Mouse (Mus musculus) duodenum, adult 2 months (tissue): ENCODE measurements around the gene Cyp4f14. TPM values are rescaled to one million over a fixed set of nuclear protein-coding genes. Genes with fewer than 3 reads are reported as not detected.

Experiments
- polyA plus RNA-seq: library from polyadenylated mRNA; depleted of rRNA; stranded (reverse); fragments of >200 nt; gene quantifications from 2 replicates; pipeline ENCODE4 v1.2.3, GENCODE M21; 2012; ENCODE audit warnings: low replicate concordance; rRNA removed

The Cyp4f14 gene
- 359 and 1,122 TPM in 2 replicates for polyA plus RNA-seq

DNA sequence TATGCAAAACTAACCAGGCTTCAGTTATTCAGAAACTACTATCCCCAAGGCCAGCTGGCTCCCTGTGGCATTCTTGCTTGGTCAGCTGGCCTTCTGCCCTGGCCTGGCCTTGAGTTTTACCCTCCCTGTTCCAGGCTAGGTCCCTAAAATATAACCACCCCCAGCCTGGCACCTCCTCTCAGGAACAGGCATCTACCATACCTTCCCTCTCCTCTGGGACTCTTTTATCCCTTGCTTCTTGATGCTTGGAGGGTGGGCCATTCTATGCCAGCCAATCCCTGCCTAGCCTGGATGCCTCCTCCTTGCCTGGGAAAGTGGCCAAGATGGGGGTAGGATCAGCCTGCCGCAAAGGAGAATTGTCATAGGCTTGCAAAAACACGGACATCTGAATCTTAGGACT, at the start of gene Cyp4f14:
Gene Cyp4f14, minus strand, starts transcription at position 212 of the 400 bp plus-strand sequence.

GRCm38 (mm10) chr17:32965623-32966290, 48.6 kb upstream of the Cyp4f14 start, which contains the start of gene Zfp472:
Zfp472 (plus strand) TSS chr17:32965814.

DNA sequence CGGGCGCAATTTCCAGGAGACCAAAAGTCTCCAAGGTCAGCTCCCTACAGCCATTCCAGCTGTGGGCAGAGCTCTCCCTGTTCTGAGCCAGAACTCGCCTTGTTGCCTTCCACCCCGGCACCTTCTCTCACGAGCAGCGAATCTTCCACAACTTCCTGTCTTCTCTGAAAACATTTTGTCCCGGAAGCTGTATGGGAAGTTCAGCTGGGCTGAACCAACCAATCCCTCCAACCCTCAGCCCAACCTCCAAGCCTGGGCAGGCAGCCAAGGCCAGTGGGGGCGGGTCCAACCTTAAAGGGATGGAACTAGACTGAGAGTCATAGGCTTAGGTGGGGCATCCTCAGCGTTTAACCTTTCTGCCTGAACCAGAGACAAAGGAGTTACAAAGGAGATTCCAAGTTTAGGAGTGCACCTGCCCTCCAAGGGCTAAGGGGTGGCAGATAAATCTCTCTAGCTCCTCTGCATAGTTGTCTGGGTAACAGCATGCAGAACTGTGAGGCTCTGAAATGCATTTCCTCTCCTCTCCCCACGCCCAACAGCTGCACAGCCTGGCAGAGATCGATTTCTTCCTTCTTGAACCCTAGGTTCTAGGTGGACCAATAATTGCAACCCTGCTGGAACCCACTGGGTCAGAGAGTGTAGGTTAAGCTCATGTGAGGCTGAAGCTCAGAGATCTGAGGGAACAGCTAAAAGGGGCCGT, 30.2 kb upstream of the Cyp4f14 start, which contains the start of gene Cyp4f13:
Gene Cyp4f13, minus strand, starts transcription at position 188 of the 700 bp plus-strand sequence.

DNA sequence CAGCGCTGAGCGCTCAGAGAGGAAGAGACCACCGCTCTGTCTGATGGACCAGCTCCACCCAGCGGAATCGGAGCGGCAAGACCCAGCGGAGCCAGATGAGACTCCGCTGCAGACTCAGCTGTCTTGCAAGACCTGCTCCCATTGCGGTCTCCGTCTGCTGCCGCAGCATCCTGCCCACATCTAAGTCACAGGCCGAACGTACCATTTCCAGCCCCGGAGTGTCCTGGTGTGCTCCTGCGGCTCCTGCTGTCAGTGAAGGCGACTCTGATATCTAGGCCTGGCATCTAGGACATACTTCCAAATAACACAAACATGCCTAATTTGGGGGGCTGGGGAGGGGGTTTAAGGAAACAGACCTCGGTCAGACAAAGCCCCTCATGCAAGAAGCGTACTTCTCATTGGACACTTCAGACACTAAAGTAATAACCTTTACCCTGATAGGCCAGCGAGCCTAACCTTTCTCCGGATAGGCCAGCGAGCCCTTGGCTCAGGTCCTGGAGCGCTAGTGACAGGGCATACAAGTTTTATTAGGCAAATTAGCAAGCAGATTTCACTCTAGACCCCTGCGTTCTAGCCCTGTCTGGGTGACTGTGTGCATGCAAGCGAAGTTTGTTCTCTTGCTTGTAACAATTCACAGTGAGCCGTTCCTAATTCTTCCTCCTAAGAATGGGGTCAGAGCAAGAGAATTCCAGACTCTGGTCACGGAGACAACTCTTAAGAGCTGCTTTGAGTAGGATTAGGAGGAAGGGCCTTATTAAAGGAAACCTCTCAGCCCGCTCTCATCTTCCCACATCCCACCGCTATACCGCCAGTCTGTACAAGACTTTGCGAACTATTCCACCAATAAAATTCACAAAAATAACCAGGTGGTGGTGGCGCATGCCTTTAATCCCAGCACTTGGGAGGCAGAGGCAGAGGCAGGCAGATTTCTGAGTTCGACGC, 25.6 kb downstream of the Cyp4f14 start, which contains the start of gene Zfp870:
Gene Zfp870, minus strand, starts transcription at position 404 of the 942 bp plus-strand sequence.

Other genes starting within 250 kb of the Cyp4f14 start
- 1.3 and 6.5 TPM in 2 replicates for gene Cyp4f15, start 231.7 kb downstream of the Cyp4f14 start, polyA plus RNA-seq
- gene Zfp871, start 129.1 kb downstream of the Cyp4f14 start, polyA plus RNA-seq, result 2.3 and 2.8 TPM in 2 replicates
- gene Zfp811, start 107.4 kb downstream of the Cyp4f14 start, polyA plus RNA-seq, result not detected in 2 replicates
- gene Zfp799, start 87.1 kb downstream of the Cyp4f14 start, polyA plus RNA-seq, result 0.75 and 1.4 TPM in 2 replicates
- gene Zfp870, start 25.7 kb downstream of the Cyp4f14 start, polyA plus RNA-seq, result 0.14 and 0.19 TPM in 2 replicates
- 85.5 and 132 TPM in 2 replicates for gene Cyp4f13, start 30.1 kb upstream of the Cyp4f14 start, polyA plus RNA-seq
- 0.12 and 0.14 TPM in 2 replicates for gene Zfp472, start 48.5 kb upstream of the Cyp4f14 start, polyA plus RNA-seq
- 0.45 and 0.47 TPM in 2 replicates for gene Zfp952, start 75.8 kb upstream of the Cyp4f14 start, polyA plus RNA-seq
- gene Zfp763, start 116.1 kb upstream of the Cyp4f14 start, polyA plus RNA-seq, result 0.02 TPM in 1 of 2 replicates, not detected in the other
- not detected in 2 replicates for gene 4921501E09Rik, start 150.7 kb upstream of the Cyp4f14 start, polyA plus RNA-seq
- gene Zfp563, start 172.0 kb upstream of the Cyp4f14 start, polyA plus RNA-seq, result 0.26 and 0.46 TPM in 2 replicates
- not detected in 2 replicates for gene Morc2b, start 222.3 kb upstream of the Cyp4f14 start, polyA plus RNA-seq